Mouse (Mus musculus) mature B cell (primary cell): Measurements from ENCODE around the gene Snap47.

Experiments
- in situ Hi-C: fragments of 300-500 bp; cut with MboI; formaldehyde crosslinking; loops from 2 replicates; pipeline ENCODE4 v1.14.3; 2019

The Snap47 gene

GRCm38 (mm10) chr11:59451086-59451485 is at the start of gene Snap47:
TSS of gene Snap47 (minus strand) at chr11:59451186.
- in situ Hi-C loops = no loop called here

GRCm38 (mm10) chr11:59497747-59498146 is 46.8 kb upstream of the Snap47 start:
- in situ Hi-C loops = no loop called here

- in situ Hi-C loops = no loop called here
Measured at GRCm38 (mm10) chr11:59496672-59497310, 45.8 kb upstream of the Snap47 start.

GRCm38 (mm10) chr11:59486222-59486621 is 35.2 kb upstream of the Snap47 start:
- in situ Hi-C loops = no loop called here

GRCm38 (mm10) chr11:59485641-59486040 is 34.7 kb upstream of the Snap47 start:
- in situ Hi-C loops = no loop called here

- in situ Hi-C loops = no loop called here
Measured at GRCm38 (mm10) chr11:59483212-59483611, 32.2 kb upstream of the Snap47 start.

GRCm38 (mm10) chr11:59477240-59477639 is 26.3 kb upstream of the Snap47 start:
- in situ Hi-C loops = no loop called here

GRCm38 (mm10) chr11:59472326-59472677 is 21.3 kb upstream of the Snap47 start, which contains the start of gene Zfp867:
TSS of gene Zfp867 (minus strand) at chr11:59472474.
- in situ Hi-C loops = no loop called here

- in situ Hi-C loops = no loop called here
Measured at GRCm38 (mm10) chr11:59471413-59472325, 20.7 kb upstream of the Snap47 start.

- in situ Hi-C loops = no loop called here
Measured at GRCm38 (mm10) chr11:59460459-59460858, 9.5 kb upstream of the Snap47 start.

GRCm38 (mm10) chr11:59458973-59459372 is 8.0 kb upstream of the Snap47 start:
- in situ Hi-C loops = no loop called here

GRCm38 (mm10) chr11:59456891-59457290 is 5.9 kb upstream of the Snap47 start:
- in situ Hi-C loops = no loop called here

GRCm38 (mm10) chr11:59456346-59456745 is 5.4 kb upstream of the Snap47 start:
- in situ Hi-C loops = no loop called here

GRCm38 (mm10) chr11:59450230-59450771 is 685 bp downstream of the Snap47 start:
- in situ Hi-C loops = no loop called here

- in situ Hi-C loops = no loop called here
Measured at GRCm38 (mm10) chr11:59449741-59450229, 1.2 kb downstream of the Snap47 start, which contains the start of gene Jmjd4. TSS of gene Jmjd4 (plus strand) at chr11:59450045.

GRCm38 (mm10) chr11:59443102-59443501 is 7.9 kb downstream of the Snap47 start:
- in situ Hi-C loops = no loop called here

- in situ Hi-C loops = no loop called here
Measured at GRCm38 (mm10) chr11:59437954-59438353, 13.0 kb downstream of the Snap47 start.

GRCm38 (mm10) chr11:59432261-59432660 is 18.7 kb downstream of the Snap47 start:
- in situ Hi-C loops = no loop called here

- in situ Hi-C loops = no loop called here
Measured at GRCm38 (mm10) chr11:59429959-59430358, 21.0 kb downstream of the Snap47 start.

- in situ Hi-C loops = no loop called here
Measured at GRCm38 (mm10) chr11:59428057-59428660, 22.8 kb downstream of the Snap47 start.

- in situ Hi-C loops = no loop called here
Measured at GRCm38 (mm10) chr11:59425671-59426101, 25.3 kb downstream of the Snap47 start.

- in situ Hi-C loops = no loop called here
Measured at GRCm38 (mm10) chr11:59423010-59423588, 27.9 kb downstream of the Snap47 start.
